In the genomic region with DNA sequence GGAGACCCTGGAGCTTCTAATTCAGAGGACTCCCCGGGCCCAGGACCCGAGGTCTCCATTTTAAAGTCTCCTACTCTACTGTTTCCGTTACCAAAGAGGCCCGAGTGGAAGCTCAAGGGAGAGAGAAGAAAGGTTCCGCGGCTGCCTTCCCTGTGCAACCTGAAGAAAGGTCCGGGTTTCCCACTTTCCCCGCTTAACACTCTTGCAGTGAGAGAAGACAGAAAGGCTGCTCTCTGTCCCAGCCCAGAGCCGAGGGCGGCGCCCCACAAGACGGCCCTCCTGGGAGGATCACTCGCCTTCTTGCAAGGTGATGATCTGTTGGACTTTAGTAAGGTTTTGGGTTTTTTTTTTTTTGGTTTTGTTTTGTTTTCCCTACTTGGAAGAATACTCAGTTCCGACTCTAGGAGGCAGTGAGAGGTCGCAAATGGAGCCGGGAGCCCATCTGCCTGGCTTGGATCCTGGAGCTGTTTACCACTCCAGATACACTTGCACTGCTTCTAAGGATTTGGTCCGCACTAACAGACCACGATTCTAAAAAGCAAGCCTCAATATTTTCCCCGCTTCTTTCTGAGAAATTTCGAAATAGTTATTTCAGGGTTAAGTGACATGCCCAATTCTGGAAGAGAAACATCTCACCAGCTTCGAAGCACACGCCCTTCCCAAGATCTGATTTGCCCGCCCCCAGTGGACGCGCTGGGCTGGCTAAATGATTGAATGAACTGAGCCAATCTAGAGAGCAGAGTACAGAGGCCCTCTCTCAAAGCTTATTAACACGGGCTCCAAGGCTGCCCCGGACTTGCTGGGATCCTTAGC, we compare ENCODE assay signal across 8 mouse cellular contexts. TPM values are rescaled to one million over a fixed set of nuclear protein-coding genes. Genes with fewer than 3 reads are reported as not detected.
DNase-seq lines count a peak whose midpoint lies in the region; ATAC-seq lines count a peak whose summit lies in the region.

A gene (minus strand): TSS at position 101 of the 813 bp plus-strand sequence.

- peak; percentile 92 to 93 for DNase-seq in B cell, adult 2 months
- peak; percentile 96 for DNase-seq in brain, adult 2 months (ENCODE audit: low read depth, low spot score)
- peak; percentile 90 for DNase-seq in heart, embryonic 10.5 days (ENCODE audit: low spot score)
- DNase-seq in liver = peak; percentile 82
- DNase-seq in spleen, postnatal 4 days (ENCODE audit: low spot score in 2 of 2) = peak; percentile 90 to 96

- no peaks in the 10 kb centered on the region for H3K9me3 ChIP-seq in heart, embryonic 10.5 days
- no peaks in the 10 kb centered on the region for H3K9me3 ChIP-seq in kidney, embryonic 15.5 days (replicated peaks)

- peak within 1 kb of the TSS; percentile 84 for H3K9ac ChIP-seq in kidney, embryonic 15.5 days

- H3K27me3 ChIP-seq in heart, embryonic 10.5 days (ENCODE audit: insufficient read depth, poor library complexity, severe bottlenecking) = no peaks in the 10 kb centered on the region; the same call in 1 of the 2 replicates
- H3K27me3 ChIP-seq in kidney, embryonic 15.5 days = peaks cover 6% of the 10 kb centered on the region; the same call in 1 of the 2 replicates

- H3K4me2 ChIP-seq in kidney, embryonic 15.5 days = peak within 1 kb of the TSS; percentile 85

- no peaks in the 10 kb centered on the region for H3K36me3 ChIP-seq in heart, embryonic 10.5 days
- peaks cover 20% of the 10 kb centered on the region; the same call in 1 of the 2 replicates for H3K36me3 ChIP-seq in kidney, embryonic 15.5 days

- H3K27ac ChIP-seq in heart, embryonic 10.5 days = peak within 1 kb of the TSS; percentile 91
- peak within 1 kb of the TSS; percentile 92 for H3K27ac ChIP-seq in kidney, embryonic 15.5 days

- peak within 1 kb of the TSS; percentile 70 for H3K4me3 ChIP-seq in heart, embryonic 10.5 days
- peak within 1 kb of the TSS; percentile 81 for H3K4me3 ChIP-seq in kidney, embryonic 15.5 days (replicated peaks)

- H3K4me1 ChIP-seq in heart, embryonic 10.5 days = peaks cover 3% of the 10 kb centered on the region; the same call in 1 of the 2 replicates
- peaks cover 18% of the 10 kb centered on the region for H3K4me1 ChIP-seq in kidney, embryonic 15.5 days

- 0% methylated on average over 27 of the region's 27 CpGs for whole genome bisulfite sequencing in heart, embryonic 10.5 days
- whole genome bisulfite sequencing in kidney, embryonic 15.5 days = under 1% methylated on average over 27 of the region's 27 CpGs

- ATAC-seq in erythroblast, adult 5-6 weeks (replicated peaks; ENCODE audit: low FRiP score, poor library complexity, severe bottlenecking) = peak; percentile 89
- peak; percentile 90 for ATAC-seq in kidney, embryonic 15.5 days (replicated peaks; ENCODE audit: low FRiP score)
- peak; percentile 86 for ATAC-seq in monocyte, adult 5-6 weeks (replicated peaks; ENCODE audit: insufficient number of reproducible peaks, low FRiP score, low TSS enrichment, poor library complexity, severe bottlenecking)

RNA-seq across cellular contexts. Expression of the gene that starts here (rescaled TPM):
- total RNA-seq in erythroblast, adult 5-6 weeks (2015; ENCODE audit: low replicate concordance) = 3.5 and 6.7 TPM in 2 replicates
- 7.6 and 14.5 TPM in 2 replicates for total RNA-seq in erythroblast, adult 5-6 weeks (2017; ENCODE audit: low replicate concordance)
- polyA plus RNA-seq in heart, embryonic 10.5 days (2016; fragmentation: Nextera tagmentation; extraction: Ambion mirVana) = 89.6 and 117 TPM in 2 replicates
- 139 and 140 TPM in 2 replicates for polyA plus RNA-seq in kidney, embryonic 15.5 days (2015; fragmentation: Nextera tagmentation; extraction: Ambion mirVana)
- total RNA-seq in monocyte, adult 5-6 weeks (2017) = 28.4 to 31.1 TPM (median 29.9 TPM) in 3 replicates

Comparison
In these comparisons a context has a peak if more than half of its experiments do, and no peak if none do; other contexts are left out.
1. Peak in every context shown above with its lines: DNase-seq, ATAC-seq, H3K4me3 ChIP-seq and H3K27ac ChIP-seq.